Mouse (Mus musculus) limb, embryonic 13.5 days (tissue): Measurements from ENCODE around the gene Lypd6. TPM values are rescaled to one million over a fixed set of nuclear protein-coding genes. Genes with fewer than 3 reads are reported as not detected.

Experiments used
- ATAC-seq: fragments of 200-750 bp; cut with Nextera tagmentation; 2 replicates; pipeline ENCODE4 v1.8.0; 2017; ENCODE audit warnings: low read depth, moderate number of reproducible peaks, moderate TSS enrichment; ENCODE audit not compliant: low FRiP score
- H3K27ac ChIP-seq: fragments of 300-500 bp; sonication (generic); 2 replicates; pipeline ENCODE4 v1.5.1; 2015; ENCODE audit warnings: inconsistent platforms, mild to moderate bottlenecking, moderate library complexity
- H3K27me3 ChIP-seq: fragments of 300-500 bp; sonication (generic); 2 replicates; pipeline ENCODE4 v1.6.1; 2015; ENCODE audit warnings: mild to moderate bottlenecking, inconsistent platforms
- H3K36me3 ChIP-seq: fragments of 300-500 bp; sonication (generic); 2 replicates; pipeline ENCODE4 v1.6.1; 2015; ENCODE audit warnings: inconsistent platforms, mild to moderate bottlenecking, moderate library complexity
- H3K4me1 ChIP-seq: fragments of 300-500 bp; sonication (generic); 2 replicates; pipeline ENCODE4 v1.6.1; 2015; ENCODE audit warnings: inconsistent platforms
- H3K4me2 ChIP-seq: fragments of 300-500 bp; sonication (generic); replicated peaks from 2 replicates; pipeline ENCODE4 v1.6.1; 2015; ENCODE audit warnings: inconsistent platforms, mild to moderate bottlenecking, moderate library complexity
- H3K4me3 ChIP-seq: fragments of 300-500 bp; sonication (generic); 2 replicates; pipeline ENCODE4 v1.5.1; 2015; ENCODE audit warnings: moderate library complexity, mild to moderate bottlenecking, inconsistent platforms
- H3K9ac ChIP-seq: fragments of 300-500 bp; sonication (generic); 2 replicates; pipeline ENCODE4 v1.6.1; 2015; ENCODE audit warnings: mild to moderate bottlenecking, inconsistent platforms
- H3K9me3 ChIP-seq: fragments of 300-500 bp; sonication (generic); 2 replicates; pipeline ENCODE4 v1.6.1; 2016; ENCODE audit warnings: inconsistent platforms
- WGBS: fragments of 180-500 bp; shearing (Covaris S2); methylation state at CpG from one replicate; pipeline ENCODE4 v1.1.7; 2015; 5-methylcytosine and 5-hydroxymethylcytosine counted together
- polyA plus RNA-seq: library from polyadenylated mRNA; unstranded; fragments of >200 nt; fragmentation: Nextera tagmentation; extraction: Ambion mirVana; gene quantifications from 2 replicates; pipeline ENCODE4 v1.2.1, GENCODE M21; 2015

Lypd6 gene
- 11.0 and 12.2 TPM in 2 replicates for polyA plus RNA-seq

DNA sequence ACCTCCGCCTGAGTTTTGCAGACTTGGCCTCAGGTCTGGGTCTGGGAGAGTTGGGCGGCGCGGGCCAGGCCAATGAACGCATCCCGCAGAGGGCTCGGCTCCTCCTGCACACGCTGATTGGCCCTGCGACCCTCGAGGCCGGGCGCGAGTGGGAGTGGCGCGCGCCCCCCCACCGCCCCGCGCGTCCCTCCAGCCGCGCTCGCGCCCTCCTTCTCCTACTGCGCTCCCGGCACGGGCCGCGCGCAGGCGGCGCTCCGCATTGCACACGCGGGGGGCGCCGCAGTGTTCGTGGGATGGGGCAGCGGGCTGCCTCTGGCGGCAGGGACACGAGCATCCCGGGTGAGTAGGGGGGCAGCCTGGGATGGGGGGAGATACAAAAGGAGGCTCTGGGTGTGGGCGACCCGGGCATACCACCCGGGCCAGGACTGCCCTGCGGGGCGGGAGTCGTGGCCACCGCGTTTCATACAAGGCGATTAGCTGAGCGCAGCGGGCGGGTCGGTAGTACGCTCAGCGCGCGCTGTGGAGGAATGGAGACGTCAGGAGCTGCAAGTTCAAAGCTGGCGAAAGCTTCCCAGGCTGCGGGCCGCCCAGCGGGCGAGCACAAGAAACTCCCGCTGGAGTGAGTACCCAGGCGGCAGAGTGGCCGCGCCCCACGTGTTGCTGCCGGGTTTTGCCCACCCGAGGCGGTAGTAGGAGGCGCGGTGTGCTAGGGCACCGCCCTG is at the start of gene Lypd6:
Lypd6 (plus strand) TSS at position 184 of the 722 bp plus-strand sequence.
- 0 out of 2 replicates have a peak, but pooled peaks cover 11% of the 10 kb centered on the region for H3K4me1 ChIP-seq
- H3K4me3 ChIP-seq, result peak within 1 kb of the TSS; percentile 72
- H3K9me3 ChIP-seq, result no peaks in the 10 kb centered on the region
- peak; percentile 97 for ATAC-seq
- peaks cover 18% of the 10 kb centered on the region for H3K27me3 ChIP-seq
- peak within 1 kb of the TSS; percentile 74 for H3K9ac ChIP-seq
- WGBS, result 1% methylated on average over 69 of the region's 76 CpGs
- peak within 1 kb of the TSS; percentile 33; the same call in 1 of the 2 replicates for H3K27ac ChIP-seq
- H3K4me2 ChIP-seq, result peak within 1 kb of the TSS; percentile 94
- H3K36me3 ChIP-seq, result no peaks in the 10 kb centered on the region

DNA sequence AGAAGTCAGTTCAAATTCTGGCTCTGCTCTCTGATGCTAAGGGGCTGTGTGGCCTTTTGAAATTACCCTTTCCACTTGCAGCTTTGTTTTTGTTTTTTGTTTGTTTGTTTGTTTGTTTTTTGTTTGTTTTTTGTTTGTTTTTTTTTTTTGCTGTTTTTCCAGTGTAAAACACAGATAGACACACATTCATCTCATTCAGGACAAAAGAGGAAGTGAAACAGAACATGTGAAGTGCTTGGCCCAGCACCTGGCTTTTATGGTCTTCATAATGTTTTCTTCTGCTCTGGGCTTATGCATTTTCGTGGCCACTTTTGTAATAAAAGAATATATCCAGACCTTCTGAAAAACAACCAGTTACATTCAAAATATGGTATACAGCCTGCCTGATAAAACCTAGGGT is 46.8 kb upstream of the Lypd6 start:
- no peak for ATAC-seq
- WGBS, result 39% methylated on average over 1 of the region's 1 CpGs
- H3K4me2 ChIP-seq, result no peak overlapping the region

DNA sequence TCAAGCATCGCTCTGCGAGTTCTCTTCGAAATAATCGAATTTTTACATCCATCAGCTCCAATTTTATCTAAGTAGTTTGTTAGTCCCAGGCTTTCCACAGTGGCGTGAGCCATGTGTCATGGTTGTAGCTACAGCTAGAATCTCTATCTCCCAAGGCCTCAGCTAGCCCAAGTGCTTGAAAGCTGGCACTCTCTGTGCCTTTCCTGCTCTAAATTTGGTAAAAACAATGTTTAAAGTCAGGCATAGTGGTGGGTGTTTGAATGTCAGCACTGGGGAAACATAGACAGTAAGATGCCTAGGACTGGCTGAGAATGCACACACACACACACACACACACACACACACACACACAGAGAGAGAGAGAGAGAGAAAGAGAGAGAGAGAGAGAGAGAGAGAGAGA is 40.7 kb upstream of the Lypd6 start:
- Histone ChIP-seq H3K9me3 (no peaks in the 10 kb centered on the region), H3K4me1 (no peaks in the 10 kb centered on the region), H3K9ac (no peak overlapping the region), H3K4me3 (no peak overlapping the region), H3K4me2 (no peak overlapping the region), H3K27me3 (no peaks in the 10 kb centered on the region), H3K27ac (no peak overlapping the region), H3K36me3 (no peaks in the 10 kb centered on the region)
- no peak for ATAC-seq
- 89% methylated on average over 5 of the region's 5 CpGs for WGBS

More for the DNA sequence above, 46.8 kb upstream of the Lypd6 start:
- H3K4me3 ChIP-seq, result no peak overlapping the region
- H3K4me1 ChIP-seq, result no peaks in the 10 kb centered on the region
- H3K36me3 ChIP-seq, result no peaks in the 10 kb centered on the region
- no peak overlapping the region for H3K27ac ChIP-seq
- H3K27me3 ChIP-seq, result no peaks in the 10 kb centered on the region
- H3K9ac ChIP-seq, result no peak overlapping the region
- no peaks in the 10 kb centered on the region for H3K9me3 ChIP-seq

DNA sequence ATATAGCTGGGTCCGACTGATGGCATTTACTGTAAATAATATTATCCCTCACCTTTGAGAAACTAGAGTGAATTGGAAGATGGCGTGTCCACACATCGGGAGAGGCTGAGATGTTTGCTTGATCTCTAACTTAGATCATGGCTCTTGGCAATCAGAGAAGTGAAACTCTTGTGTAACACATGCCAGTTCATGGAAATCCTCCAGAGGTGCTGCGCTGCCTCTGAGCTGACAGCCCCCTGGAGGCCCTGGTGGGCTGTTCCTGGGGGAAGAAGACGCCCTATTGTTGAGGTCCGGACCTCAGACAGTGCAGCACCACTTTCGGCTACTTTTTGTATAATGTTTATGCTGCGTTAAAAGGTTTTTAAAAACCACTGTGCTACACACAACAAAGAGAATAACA is 37.3 kb upstream of the Lypd6 start:
- Histone ChIP-seq H3K4me3 (no peak overlapping the region), H3K9ac (no peak overlapping the region), H3K27me3 (no peaks in the 10 kb centered on the region), H3K36me3 (no peaks in the 10 kb centered on the region), H3K9me3 (no peaks in the 10 kb centered on the region), H3K27ac (no peak overlapping the region), H3K4me1 (no peaks in the 10 kb centered on the region), H3K4me2 (no peak overlapping the region)
- ATAC-seq, result no peak
- 76% methylated on average over 8 of the region's 8 CpGs for WGBS

DNA sequence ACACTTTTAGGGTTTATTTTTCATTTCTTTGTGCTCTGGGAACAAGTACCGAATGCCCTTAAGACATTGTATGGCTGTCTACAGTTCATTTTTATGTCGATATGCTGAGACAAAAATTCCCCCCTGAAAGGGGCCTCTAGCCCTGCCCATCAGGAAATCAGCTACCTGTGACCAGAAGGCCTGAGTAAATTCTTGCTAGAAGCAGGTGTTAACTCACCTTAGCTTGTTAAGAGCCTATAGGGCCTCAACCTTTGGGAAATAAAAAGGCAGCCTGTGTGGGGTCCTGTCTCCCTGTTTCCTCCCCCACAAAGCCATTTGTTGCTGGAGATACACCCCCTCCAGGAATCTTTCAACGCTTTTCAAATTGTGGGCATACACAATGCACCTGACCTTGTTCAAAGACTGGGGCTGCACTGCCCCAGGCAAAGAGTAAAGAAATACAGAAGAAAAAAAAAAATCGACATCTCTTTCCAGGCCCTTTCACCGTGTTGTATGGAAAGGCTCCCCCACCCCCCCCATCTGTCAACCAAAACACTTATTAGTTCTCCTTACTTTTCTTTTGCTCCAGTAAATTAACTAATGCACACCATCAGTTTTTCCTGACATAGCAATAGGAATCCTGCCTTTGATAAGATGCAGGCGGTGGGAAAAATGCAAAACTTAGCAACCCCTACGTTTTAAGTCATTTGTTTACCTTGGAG is 21.9 kb upstream of the Lypd6 start:
- Histone ChIP-seq H3K27ac (no peak overlapping the region), H3K9ac (no peak overlapping the region), H3K27me3 (no peaks in the 10 kb centered on the region), H3K36me3 (no peaks in the 10 kb centered on the region), H3K4me1 (peaks cover 23% of the 10 kb centered on the region), H3K4me2 (no peak overlapping the region), H3K4me3 (no peak overlapping the region), H3K9me3 (no peaks in the 10 kb centered on the region)
- ATAC-seq, result no peak
- 45% methylated on average over 7 of the region's 7 CpGs for WGBS

DNA sequence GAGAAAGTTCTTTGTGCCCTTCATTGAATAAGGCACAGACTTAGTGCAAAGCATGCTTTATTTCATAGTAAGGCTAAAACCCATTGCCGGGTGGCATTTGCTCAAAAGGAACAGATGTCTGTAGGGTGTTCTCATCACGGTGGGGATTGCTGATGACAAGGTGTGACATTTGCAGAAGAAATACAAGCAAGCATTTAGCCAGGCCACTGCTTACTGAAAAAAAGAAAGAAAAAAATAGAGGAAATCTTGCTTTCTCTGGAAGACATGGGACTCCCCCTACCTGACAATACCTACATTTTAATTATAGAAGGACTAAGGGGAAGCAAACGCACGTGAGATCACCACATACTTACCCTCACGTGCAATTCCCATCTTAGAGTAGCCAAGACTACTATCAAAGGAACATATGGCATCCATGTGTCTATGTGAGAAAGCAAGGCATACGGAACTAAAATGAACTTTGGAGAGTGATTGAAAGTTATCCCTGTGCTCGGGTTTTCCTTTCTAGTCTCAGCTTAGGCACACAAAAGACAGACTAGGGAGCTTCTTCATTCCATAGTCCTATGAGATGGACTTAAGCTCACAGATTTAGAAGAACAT is 21.3 kb upstream of the Lypd6 start:
- Histone ChIP-seq H3K27ac (no peak overlapping the region), H3K36me3 (no peaks in the 10 kb centered on the region), H3K9me3 (no peaks in the 10 kb centered on the region), H3K4me2 (no peak overlapping the region), H3K9ac (no peak overlapping the region), H3K4me3 (no peak overlapping the region), H3K27me3 (no peaks in the 10 kb centered on the region), H3K4me1 (peaks cover 23% of the 10 kb centered on the region)
- 38% methylated on average over 7 of the region's 7 CpGs for WGBS
- no peak for ATAC-seq

DNA sequence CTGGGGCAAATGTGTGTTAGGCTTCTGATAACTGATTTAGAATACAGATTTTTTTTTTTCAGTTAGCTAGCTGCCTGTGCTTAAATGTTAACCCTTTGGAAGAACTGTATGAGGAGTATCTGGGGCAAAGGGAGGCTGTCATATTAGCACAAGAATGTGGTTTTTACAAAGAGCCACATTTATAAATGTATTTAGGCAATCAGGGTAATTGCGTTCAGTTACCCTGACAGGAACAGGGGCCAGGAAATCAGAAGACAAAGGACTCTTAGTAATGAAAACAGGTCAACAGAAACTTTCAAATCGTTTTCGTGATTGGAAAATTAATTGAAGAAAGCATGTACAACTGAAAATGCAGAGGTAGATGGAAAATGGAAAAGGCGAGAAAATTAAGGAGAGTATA is 20.4 kb upstream of the Lypd6 start:
- ATAC-seq, result no peak
- Histone ChIP-seq H3K27ac (no peak overlapping the region), H3K4me3 (no peak overlapping the region), H3K4me1 (peaks cover 23% of the 10 kb centered on the region), H3K9me3 (no peaks in the 10 kb centered on the region), H3K4me2 (no peak overlapping the region), H3K9ac (no peak overlapping the region), H3K27me3 (no peaks in the 10 kb centered on the region), H3K36me3 (no peaks in the 10 kb centered on the region)
- 83% methylated on average over 4 of the region's 4 CpGs for WGBS

DNA sequence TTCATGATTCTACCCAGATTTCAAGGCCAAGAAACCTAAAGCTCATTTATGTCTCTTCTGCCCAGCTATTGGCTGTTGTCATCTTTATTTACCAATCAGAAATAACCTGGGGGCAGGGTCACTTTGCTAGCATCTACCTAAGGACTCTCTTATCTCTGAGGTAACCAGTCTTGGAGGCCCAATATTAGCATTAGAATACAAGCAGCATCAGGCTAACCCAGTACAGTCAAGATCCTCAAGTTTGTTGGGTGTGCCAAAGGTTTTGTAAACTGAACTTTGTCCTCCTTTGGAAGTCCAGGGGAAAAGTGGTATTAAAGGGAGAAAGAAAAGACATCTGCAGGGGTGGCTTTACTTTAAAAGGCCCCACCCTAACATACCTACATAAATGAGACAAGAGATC is 17.8 kb upstream of the Lypd6 start:
- no peak overlapping the region for H3K9ac ChIP-seq
- no peak for ATAC-seq
- no peak overlapping the region for H3K4me2 ChIP-seq
- no peaks in the 10 kb centered on the region for H3K27me3 ChIP-seq
- H3K27ac ChIP-seq, result no peak overlapping the region
- no peaks in the 10 kb centered on the region for H3K36me3 ChIP-seq
- no peak overlapping the region for H3K4me3 ChIP-seq
- H3K4me1 ChIP-seq, result peaks cover 23% of the 10 kb centered on the region
- H3K9me3 ChIP-seq, result no peaks in the 10 kb centered on the region

DNA sequence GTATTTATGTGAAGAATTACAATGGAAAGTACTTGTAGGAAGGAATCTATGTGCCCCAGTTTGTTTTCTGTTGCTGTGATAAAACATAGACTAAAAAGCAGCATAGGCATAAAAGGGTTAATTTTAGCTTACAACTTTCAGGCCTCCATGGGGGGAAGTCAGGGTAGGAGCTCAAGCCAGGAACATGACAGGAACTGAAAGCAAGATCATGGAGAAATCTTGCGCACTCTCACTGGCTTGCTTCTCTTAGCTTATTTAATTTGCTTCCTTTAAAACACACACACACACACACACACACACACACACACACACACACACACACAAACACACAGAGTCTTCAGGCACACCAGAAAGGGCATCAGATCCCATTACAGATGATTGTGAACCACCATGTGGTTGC is 12.3 kb upstream of the Lypd6 start:
- Histone ChIP-seq H3K4me3 (no peak overlapping the region), H3K9me3 (no peaks in the 10 kb centered on the region), H3K27ac (no peak overlapping the region), H3K9ac (no peak overlapping the region), H3K4me1 (no peaks in the 10 kb centered on the region), H3K27me3 (no peaks in the 10 kb centered on the region), H3K36me3 (no peaks in the 10 kb centered on the region), H3K4me2 (no peak overlapping the region)
- no peak for ATAC-seq
- 94% methylated on average over 1 of the region's 1 CpGs for WGBS

DNA sequence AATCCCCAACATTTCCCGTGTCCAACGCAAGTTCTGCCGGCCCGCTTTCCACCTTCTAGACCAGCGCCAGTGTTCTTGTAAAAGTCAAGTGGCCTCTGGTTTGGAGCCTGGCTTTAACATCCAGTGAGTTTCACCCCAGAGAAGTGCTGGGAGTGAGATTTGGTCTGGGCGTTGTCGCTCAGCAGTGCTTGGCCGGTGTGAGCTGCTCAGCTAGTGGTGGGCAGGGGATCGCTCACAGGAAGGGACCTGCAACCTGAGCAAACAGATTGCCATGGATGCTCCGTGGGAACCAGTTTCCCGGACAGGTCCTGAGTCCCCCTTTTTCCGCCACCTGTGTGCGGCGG is 355 bp upstream of the Lypd6 start:
- Histone ChIP-seq H3K9ac (peak overlapping the region; percentile 74), H3K4me1 (0 out of 2 replicates have a peak, but pooled peaks cover 11% of the 10 kb centered on the region), H3K27me3 (peaks cover 18% of the 10 kb centered on the region), H3K4me2 (peak overlapping the region; percentile 94), H3K4me3 (peak overlapping the region; percentile 72), H3K27ac (peak overlapping the region; percentile 33; the same call in 1 of the 2 replicates), H3K9me3 (no peaks in the 10 kb centered on the region), H3K36me3 (no peaks in the 10 kb centered on the region)
- under 1% methylated on average over 14 of the region's 14 CpGs for WGBS
- ATAC-seq, result peak; percentile 62

DNA sequence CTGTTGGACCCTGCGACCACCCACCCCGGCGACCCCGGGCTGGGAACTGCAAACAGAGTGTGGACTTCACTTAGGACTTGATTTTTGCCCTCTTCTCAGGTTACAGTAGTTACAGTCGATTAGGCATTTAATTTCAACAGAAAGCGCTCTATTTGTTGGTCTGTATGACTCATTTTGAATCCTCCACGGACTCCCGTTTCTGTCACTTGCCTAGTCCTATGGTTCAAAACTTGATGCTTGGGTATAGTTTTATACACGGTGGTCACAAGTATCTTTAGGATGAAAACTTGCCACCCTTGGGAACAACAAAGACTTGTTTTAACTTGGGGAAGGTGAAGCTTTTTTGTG is 713 bp downstream of the Lypd6 start:
- Histone ChIP-seq H3K4me1 (0 out of 2 replicates have a peak, but pooled peaks cover 11% of the 10 kb centered on the region), H3K9ac (peak overlapping the region; percentile 74)
- WGBS, result 1% methylated on average over 9 of the region's 9 CpGs

DNA sequence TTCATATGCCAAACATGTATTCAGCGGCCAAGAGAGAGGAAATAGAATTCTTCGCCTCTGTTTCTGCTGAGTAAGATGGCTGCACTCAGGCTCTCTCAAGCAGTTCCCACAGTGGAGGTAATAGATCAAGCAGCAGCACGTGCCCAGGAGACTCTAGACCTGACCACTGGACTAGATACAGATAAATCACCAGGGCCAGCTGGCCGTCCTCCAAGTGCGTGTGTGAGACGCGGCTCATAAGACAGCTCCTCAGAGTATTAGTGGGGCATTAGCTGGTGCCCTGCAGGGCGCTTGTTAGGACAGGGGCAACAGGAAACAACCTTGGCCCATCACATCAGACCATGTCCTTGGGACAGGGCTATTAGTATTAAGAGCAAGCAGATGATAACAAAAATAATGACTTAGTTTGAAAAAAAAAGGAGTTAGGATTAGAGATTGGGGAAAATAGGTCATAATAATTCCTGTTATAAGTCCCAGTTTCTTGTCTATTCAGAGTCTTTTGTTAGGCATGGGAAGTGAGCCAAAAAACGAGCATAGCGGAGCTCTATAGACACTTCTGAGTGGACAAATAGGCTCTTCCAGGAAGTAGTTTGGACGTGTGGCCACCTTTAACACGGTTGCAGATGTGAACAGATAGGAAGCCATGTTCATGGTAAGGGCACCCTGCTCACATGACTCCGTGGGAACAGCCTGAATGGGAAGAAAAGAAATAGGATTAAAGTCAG is 3.5 kb downstream of the Lypd6 start:
- Histone ChIP-seq H3K4me3 (no peak overlapping the region), H3K27ac (no peak overlapping the region), H3K4me2 (no peak overlapping the region), H3K9ac (no peak overlapping the region), H3K4me1 (0 out of 2 replicates have a peak, but pooled peaks cover 11% of the 10 kb centered on the region), H3K27me3 (peaks cover 18% of the 10 kb centered on the region), H3K9me3 (no peaks in the 10 kb centered on the region), H3K36me3 (no peaks in the 10 kb centered on the region)
- WGBS, result 65% methylated on average over 13 of the region's 13 CpGs
- ATAC-seq, result no peak

More for the DNA sequence above, 713 bp downstream of the Lypd6 start:
- Histone ChIP-seq H3K4me2 (peak overlapping the region; percentile 94), H3K4me3 (peak overlapping the region; percentile 72), H3K27me3 (peaks cover 18% of the 10 kb centered on the region), H3K27ac (no peak overlapping the region), H3K36me3 (no peaks in the 10 kb centered on the region), H3K9me3 (no peaks in the 10 kb centered on the region)
- no peak for ATAC-seq
